Mouse (Mus musculus) urinary bladder, postnatal 36 days (tissue): ENCODE measurements around the gene Mgarp.
"Not testable (repeated sequence)": the region's sequence is repeated elsewhere in the genome, so short reads cannot be mapped to it uniquely, and the experiment has no call there.

Experiments used
- DNase-seq, 2 experiments: peaks; one replicate each; pipeline ENCODE4 v3.0.0; 2022; ENCODE audit warnings: low spot score in 2 of 2, mixed read lengths in 1 of 2

Mgarp gene

GRCm38 (mm10) chr3:51397700-51398299, 1.3 kb upstream of the Mgarp start:
- DNase-seq = no peak

DNA sequence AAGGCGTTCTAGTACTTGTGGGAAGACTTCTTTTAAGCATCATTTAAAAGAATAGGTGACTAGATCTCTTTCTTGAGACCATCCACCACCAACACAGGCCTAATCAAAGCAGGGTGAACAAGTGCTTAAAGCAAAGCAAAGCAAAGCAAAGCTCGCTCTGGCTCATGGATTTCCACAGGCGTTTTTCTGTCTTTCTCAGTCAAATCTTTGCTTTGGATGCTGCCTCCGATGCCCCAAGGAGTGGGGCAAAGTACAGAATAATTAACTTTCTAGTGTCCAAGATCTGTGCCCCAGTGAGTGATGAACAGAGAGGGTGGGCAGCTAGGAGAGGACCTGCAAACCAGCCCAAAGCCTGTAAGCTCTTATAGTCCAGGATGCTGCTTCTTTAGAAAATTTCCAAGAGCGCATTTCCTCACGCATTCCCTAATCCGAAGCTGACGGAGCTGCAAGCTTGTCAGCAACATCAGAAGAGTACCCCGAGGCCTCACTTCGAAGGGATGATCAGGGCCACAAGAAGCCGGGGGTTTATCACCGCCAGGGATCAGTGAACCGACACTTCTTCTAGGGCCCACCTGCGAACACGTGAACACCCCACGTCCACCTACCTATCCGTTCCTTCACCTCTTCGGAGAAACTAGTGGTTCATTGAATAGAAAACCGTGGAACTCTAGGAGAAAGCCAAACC, 935 bp downstream of the Mgarp start:
- DNase-seq = no peak

DNA sequence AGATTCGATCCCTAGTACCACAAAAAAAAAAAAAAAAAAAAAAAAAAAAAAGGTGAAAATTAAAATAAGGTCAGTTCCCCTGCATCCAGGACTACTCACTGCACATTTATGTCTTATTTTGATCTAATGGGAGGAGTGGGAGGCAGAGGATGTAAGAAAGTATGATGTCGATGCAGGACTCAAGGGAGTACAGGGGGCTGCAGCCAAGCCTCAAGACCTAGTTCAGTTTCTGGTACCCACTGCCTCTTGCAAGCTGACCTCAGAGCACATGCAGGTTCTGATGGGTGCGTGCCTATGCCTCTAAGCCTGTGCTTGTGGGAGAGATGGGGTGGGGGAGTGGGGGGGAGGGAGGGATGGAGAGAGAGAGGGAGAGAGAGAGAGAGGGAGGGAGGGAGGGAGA, 1.7 kb downstream of the Mgarp start:
- no peak for DNase-seq

DNA sequence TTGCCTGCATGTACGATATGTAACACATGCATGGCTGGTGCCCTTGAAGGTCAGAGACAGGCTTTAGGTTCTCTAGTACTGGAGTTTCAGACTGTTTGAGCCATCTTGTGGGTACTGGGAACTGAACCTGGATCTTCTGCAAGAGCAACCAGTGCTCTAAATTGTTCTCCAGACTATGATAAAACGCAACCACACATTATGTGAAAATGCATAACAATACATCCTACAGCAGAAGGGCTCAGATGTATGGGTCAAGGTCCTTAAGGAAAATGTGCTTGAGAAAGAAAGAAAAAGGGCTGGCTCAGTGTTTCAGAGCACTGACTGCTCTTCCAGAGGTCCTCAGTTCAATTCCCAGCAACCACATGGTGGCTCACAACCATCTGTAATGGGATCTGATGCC, 2.9 kb downstream of the Mgarp start:
- no peak for DNase-seq

- not testable (repeated sequence) for DNase-seq
These were observed 3.5 kb downstream of the Mgarp start for GRCm38 (mm10) chr3:51393018-51393417.

DNA sequence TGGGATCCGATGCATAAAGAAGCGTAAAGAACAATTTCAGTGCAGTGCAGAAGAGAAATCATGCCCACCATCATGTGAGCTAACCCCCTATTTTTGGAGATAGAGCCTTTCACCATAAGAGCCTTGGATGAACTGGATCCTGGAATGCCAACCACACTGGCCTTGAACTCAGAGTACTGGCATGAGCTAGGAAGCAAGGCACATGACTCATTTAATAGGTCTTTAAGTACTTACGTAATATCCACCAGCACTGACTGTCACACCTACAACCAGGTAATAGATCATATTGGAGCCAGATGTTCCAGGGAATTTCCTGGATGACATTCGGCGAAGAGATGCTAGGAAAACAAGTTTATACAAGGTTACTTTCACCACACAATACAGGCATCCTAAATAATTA, 4.9 kb downstream of the Mgarp start:
- DNase-seq = no peak

DNA sequence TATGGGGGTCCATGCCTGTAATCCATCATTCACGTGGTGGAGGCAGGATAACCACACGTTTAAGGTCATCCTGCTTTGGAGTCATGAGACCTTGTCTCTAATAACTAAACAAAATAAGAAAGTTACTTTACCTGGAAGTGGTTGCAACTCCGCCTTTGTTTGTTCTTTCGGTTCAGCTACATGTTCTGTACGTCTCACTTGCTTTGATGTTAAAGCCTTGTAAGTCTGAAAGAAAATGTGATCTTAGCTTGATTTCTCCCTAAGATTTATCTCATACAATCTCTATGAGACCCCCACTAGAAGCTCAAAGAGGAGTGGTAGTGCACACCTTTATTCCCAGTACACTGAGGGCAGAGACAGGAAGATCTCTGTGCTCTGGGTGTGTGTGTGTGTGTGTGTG, 5.4 kb downstream of the Mgarp start:
- DNase-seq = no peak

DNA sequence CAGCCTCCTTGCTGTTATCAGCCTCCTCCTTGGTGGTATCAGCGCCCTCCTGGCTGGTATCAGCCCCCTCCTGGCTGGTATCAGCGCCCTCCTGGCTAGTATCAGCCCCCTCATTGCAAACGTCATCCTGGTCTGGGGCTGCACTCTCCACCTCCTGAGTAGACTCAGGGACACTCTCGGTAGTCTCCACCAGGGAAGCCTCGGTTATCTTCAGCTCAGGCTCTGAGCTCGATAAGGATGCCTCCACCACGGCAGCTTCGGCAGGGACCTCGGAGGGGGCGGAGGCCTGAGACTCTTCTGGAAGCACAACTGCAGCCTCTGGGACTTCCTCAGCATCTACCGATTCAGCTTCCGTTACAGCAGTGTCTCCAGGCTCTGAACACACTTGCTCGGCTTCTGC, 7.6 kb downstream of the Mgarp start:
- DNase-seq = no peak

GRCm38 (mm10) chr3:51387868-51388381, 8.6 kb downstream of the Mgarp start:
- no peak for DNase-seq

GRCm38 (mm10) chr3:51387134-51387451, 9.4 kb downstream of the Mgarp start:
- DNase-seq = no peak

GRCm38 (mm10) chr3:51386441-51387133, 10.0 kb downstream of the Mgarp start:
- no peak for DNase-seq

DNA sequence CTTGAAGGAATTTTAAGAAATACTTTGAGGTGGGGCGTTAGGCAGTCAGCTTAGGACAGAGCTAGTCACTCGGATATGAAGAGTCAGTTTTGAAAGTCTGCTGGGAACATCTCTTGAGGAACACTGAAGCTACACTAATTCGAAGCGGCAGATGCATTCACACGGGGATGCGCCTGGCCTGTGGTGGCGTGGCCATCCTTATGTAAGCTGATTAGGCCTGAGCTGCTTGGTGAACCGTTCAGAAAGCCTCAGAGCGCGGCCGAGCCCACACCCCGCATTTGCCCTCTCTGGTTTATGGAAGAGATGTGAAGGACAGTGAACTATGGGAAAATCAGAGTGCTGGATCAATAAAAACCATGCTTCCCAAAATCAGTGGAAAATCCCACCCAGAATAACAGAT, 13.1 kb downstream of the Mgarp start:
- DNase-seq = no peak

GRCm38 (mm10) chr3:51380660-51381014, 15.9 kb downstream of the Mgarp start:
- no peak for DNase-seq

GRCm38 (mm10) chr3:51379786-51380659, 16.5 kb downstream of the Mgarp start:
- DNase-seq = no peak

DNA sequence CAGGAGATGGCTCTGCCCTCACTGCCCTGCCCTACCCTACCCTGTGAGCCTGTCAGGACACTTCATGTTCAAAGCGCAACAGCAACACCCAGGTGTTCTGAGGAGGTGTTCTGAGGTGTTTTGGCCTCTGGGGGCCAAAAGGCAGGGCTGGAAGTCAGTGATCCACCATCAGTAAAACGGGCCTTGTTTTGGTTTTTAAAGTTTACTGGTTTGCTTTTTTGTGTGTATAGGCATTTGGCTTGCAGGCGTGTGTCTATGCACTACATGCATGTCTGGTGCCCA, 17.9 kb downstream of the Mgarp start:
- DNase-seq = no peak

DNA sequence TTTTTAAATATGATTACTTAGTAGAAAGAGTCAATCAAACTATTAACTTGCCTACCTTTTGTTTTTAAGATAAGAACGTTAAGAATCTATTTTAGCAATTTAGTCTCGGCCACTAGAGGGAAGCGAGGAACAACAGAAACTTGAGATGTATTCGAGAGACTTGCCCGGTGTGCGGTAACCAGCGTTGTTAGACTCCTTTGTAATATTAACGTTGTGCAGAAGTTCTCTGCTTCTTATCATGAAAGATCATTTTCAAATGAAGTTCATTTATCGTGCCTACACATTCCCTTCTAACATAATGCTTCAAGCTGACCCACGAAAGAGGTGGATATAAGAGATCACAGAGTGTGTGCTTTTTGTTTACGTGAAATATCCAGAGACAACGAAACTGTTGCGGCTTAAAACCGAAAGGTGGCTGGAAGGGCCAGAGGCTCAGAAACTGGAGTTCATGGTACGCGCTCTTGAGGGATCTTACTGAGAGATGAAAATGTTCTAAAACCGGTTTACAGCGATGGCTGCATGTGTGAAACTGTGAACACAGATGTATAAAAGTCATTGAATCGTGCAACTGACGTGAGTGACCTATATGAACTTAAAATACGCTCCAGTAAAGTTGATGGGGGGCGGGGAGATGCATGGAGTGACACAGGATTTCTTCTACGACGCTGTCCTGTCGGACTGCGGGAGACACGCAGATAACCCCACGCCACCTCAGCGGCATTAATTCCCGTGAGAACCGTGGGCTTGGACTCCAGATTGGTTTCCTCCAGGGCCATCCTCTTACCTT, 18.5 kb downstream of the Mgarp start:
- DNase-seq = no peak

GRCm38 (mm10) chr3:51375307-51376265, 21.0 kb downstream of the Mgarp start:
- peak in 1 of 2 experiments; percentile 26 for DNase-seq

- no peak for DNase-seq
These were observed 23.0 kb downstream of the Mgarp start for GRCm38 (mm10) chr3:51373544-51373943.

- no peak for DNase-seq
These were observed 23.7 kb downstream of the Mgarp start for GRCm38 (mm10) chr3:51372883-51373282.

GRCm38 (mm10) chr3:51371826-51372225, 24.7 kb downstream of the Mgarp start:
- no peak for DNase-seq
